Mouse (Mus musculus): ENCODE data around the gene Zfp128. TPM values are rescaled to one million over a fixed set of nuclear protein-coding genes. Genes with fewer than 3 reads are reported as not detected.

The Zfp128 gene
- polyA plus RNA-seq (2017; shearing (Covaris generic)) = 4.9 TPM

DNA sequence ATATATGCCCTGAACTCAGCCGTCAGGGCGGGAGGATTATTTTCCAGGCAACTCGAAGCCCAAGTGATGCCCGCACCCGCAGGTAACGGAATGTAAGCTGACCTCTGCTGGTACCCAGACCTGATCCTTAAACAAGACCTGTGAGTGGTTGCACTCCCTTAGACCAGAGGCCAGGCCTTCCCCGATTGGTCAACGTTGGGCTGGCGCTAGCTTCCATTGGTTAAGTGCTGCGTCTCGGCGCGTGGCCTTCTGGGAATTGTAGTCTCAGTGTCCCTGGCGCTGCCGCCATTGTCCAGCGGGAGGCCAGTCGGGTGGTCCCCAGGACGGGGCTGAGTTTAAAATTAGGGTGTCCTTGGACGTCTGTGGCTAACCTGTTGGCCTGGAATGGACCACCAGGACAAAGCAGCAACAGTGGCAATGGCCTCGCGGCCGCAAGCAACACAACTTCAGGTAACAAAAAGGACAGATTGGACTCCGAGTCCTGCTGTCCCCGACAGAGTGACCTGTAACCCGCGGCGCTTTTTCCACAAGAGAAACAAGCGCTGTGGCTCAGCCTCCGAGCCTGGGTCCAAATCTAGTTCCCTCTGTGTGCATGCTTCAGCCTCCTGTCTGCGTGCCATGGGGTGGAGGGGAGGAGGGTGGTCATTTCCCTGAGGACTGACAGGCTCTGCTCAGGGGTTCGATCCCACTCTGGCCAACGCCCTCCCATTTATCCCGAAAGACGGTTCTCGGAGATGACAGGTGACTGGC is at the start of gene Zfp128:
TSS of gene Zfp128 (plus strand) at position 267 of the 750 bp plus-strand sequence.

DNA sequence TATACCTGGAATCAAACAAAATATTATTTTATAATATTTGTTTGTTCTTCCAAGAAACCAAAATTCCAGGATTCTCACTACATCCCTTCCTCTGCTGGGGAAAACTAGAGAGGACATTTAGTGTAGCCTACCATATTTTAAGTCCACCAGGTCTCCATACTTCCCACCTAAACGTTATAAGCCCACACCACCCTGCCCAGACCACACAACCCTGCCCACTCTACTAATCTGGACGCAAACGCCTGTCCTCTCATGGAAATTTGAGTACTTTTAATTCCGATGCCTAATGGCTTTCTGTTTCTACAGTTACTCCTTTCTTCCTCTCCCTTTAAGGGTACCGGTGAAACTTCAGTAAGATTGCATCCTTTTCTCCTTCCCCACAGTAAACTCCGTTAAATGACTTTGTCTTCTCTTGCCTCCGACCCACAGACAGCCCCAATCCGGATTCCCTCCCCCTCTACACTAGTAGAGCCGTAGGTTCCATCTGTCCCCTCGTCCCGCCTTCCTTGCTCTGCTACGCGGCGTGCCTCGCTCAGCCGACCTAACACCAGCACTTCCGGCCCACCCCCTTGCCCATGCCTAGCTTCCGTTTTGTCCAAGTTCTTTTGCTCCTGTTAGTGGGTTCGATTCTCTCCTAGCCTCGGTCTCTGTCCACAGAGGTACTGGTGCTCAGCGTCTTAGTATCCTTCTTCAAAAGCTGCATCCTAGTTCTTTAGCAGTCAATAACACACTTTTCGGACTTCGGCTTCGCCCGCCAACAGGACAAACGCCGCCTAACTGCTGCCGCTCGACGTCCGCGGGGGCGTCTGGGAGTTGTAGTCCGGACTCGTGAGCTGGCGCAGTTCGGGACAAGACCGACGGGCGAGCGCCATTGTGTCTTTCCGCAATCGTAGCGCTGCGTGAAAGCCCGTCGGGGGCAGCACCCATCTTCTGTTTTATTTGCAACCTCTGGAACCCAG is 46.5 kb upstream of the Zfp128 start, which contains the start of gene Zfp110:
TSS of gene Zfp110 (plus strand) at position 600 of the 959 bp plus-strand sequence.

DNA sequence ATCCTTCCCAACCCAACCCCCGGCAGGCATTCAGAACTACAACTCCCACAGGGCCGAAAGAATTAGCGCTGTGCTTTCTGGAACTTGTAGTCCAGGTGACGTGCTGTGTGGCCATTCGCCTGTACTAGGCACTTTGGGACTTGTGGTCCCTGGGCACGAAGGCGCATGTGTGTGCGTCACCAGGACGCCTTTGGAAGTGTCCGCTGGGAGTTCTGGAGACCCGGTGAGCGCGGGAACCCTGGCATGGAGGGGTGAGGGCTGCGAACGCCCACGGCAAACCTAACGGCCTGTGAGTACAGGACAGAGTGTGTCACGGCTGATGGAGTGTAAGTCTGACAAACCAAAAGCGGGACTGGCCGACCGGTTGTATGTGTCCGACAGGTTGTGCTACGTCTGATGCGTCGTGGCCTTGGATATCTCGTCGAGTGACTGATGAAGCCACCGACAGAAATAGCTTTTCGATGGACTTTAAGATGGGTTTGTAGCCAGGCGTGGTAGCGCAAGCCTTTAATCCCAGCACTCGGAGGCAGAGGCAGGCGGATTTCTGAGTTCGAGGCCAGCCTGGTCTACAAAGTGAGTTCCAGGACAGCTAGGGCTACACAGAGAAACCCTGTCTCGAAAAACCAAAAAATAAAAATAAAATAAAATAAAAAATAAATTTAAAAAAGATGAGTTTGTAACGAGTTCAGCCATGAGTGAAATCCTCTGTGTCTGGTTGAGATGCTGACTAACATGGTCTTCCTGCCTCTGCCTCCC is 16.9 kb downstream of the Zfp128 start, which contains the start of gene Zscan22:
TSS of gene Zscan22 (plus strand) at position 161 of the 756 bp plus-strand sequence.

DNA sequence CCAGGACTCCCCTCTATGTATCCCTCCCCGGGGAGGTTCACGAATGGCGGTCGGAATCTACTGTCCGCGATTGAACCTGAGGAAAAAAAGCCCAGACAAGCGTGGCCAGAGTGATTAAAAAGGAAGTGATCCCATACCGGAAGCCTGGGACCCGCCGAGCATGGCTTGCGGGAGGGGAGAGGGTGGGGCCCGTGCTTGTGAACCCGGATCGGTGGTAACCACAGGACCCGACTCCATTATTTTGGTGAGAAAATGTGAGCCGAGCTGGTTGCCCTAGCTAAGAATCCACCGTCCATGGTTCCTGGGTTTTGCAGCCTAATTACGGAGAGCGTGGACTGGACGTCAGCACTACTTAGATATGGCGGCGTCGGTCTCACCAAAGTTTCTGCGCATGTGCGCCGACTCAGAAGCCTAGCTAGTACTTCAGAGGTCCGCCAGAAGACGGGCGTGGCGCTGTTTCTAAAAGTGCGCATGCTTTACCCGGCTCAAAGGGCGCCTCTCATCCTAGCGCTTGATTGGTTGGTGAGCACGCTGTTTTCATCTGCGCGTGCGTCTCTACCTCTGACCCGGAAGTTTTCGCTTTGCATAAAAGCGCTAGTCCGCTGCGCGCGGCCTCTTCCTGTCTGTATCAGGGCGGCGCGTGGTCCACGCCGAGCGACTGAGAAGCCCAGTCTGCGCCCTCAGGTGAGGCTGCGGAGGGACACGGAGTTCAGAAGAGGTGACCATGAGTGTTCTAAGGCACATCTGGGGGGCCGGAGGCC is 40.9 kb downstream of the Zfp128 start, which contains the start of gene Rps5:
TSS of gene Rps5 (plus strand) at position 586 of the 761 bp plus-strand sequence.

DNA sequence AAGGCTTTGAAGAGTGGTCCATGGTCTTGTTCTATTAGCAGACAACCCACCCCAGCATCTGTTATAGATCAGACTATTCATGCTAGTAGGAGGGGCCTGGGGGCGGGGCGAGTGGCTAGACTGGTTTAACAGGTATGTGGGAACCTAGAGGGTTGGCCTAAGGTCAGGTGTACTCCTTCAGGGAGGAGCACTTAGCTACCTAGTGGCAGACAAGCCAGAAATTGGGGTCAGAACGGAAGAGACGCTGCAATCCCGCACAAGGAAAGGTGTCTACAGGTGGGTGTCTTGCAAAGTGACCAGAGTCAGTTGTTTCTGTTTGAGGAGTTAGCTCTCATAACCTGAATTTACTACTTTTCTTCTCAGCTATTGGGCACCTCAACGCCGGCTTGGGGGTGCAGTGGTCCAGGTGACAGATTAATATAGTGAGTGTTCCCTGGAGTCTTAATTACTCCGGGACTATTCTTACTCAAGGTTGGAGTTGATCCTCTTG is 46.3 kb downstream of the Zfp128 start, which contains the start of gene Rnf225:
TSS of gene Rnf225 (plus strand) at position 226 of the 490 bp plus-strand sequence.

Other genes with a start within 250 kb of the Zfp128 start
- gene Vmn2r54, start 240.9 kb upstream of the Zfp128 start, polyA plus RNA-seq (2017; shearing (Covaris generic)) = not detected
- not detected for gene Vmn2r55, start 196.2 kb upstream of the Zfp128 start, polyA plus RNA-seq (2017; shearing (Covaris generic))
- not detected for gene Vmn2r56, start 146.2 kb upstream of the Zfp128 start, polyA plus RNA-seq (2017; shearing (Covaris generic))
- 3.3 TPM for gene Zscan18, start 77.5 kb upstream of the Zfp128 start, polyA plus RNA-seq (2017; shearing (Covaris generic))
- 18.8 TPM for gene Zfp329, start 62.3 kb upstream of the Zfp128 start, polyA plus RNA-seq (2017; shearing (Covaris generic))
- gene Zfp110, start 46.4 kb upstream of the Zfp128 start, polyA plus RNA-seq (2017; shearing (Covaris generic)) = 104 TPM
- 17.8 TPM for gene Zscan22, start 16.6 kb downstream of the Zfp128 start, polyA plus RNA-seq (2017; shearing (Covaris generic))
- 894 TPM for gene Rps5, start 41.1 kb downstream of the Zfp128 start, polyA plus RNA-seq (2017; shearing (Covaris generic))
- not detected for gene Rnf225, start 46.2 kb downstream of the Zfp128 start, polyA plus RNA-seq (2017; shearing (Covaris generic))
- gene Zfp324, start 84.7 kb downstream of the Zfp128 start, polyA plus RNA-seq (2017; shearing (Covaris generic)) = 9.4 TPM
- gene Zfp446, start 96.7 kb downstream of the Zfp128 start, polyA plus RNA-seq (2017; shearing (Covaris generic)) = 10.4 TPM
- gene Slc27a5, start 117.0 kb downstream of the Zfp128 start, polyA plus RNA-seq (2017; shearing (Covaris generic)) = not detected
- gene Trim28, start 117.9 kb downstream of the Zfp128 start, polyA plus RNA-seq (2017; shearing (Covaris generic)) = 29.7 TPM
- gene Zbtb45, start 128.9 kb downstream of the Zfp128 start, polyA plus RNA-seq (2017; shearing (Covaris generic)) = 6.4 TPM
- 262 TPM for gene Chmp2a, start 153.6 kb downstream of the Zfp128 start, polyA plus RNA-seq (2017; shearing (Covaris generic))
- 8.9 TPM for gene Ube2m, start 157.1 kb downstream of the Zfp128 start, polyA plus RNA-seq (2017; shearing (Covaris generic))
- 0.28 TPM for gene Mzf1, start 173.6 kb downstream of the Zfp128 start, polyA plus RNA-seq (2017; shearing (Covaris generic))
- gene Vmn1r85, start 214.0 kb downstream of the Zfp128 start, polyA plus RNA-seq (2017; shearing (Covaris generic)) = not detected
- not detected for gene Vmn1r86, start 238.7 kb downstream of the Zfp128 start, polyA plus RNA-seq (2017; shearing (Covaris generic))